Mouse (Mus musculus) ES-Bruce4 (cell line): ENCODE data around the gene Pde10a. TPM values are rescaled to one million over a fixed set of nuclear protein-coding genes. Genes with fewer than 3 reads are reported as not detected.

Experiments
- H3K27ac ChIP-seq: 2 replicates; pipeline ENCODE4 v1.5.1; 2012; ENCODE audit warnings: low read length, inconsistent platforms; ENCODE audit not compliant: insufficient read depth
- H3K27me3 ChIP-seq: 2 replicates; pipeline ENCODE4 v1.6.1; 2012; ENCODE audit warnings: mild to moderate bottlenecking, low read length, inconsistent platforms; ENCODE audit not compliant: control insufficient read depth, poor library complexity, insufficient read depth, severe bottlenecking
- H3K36me3 ChIP-seq: 2 replicates; pipeline ENCODE4 v1.6.1; 2012; ENCODE audit warnings: inconsistent platforms, mild to moderate bottlenecking, low read length, moderate library complexity; ENCODE audit not compliant: control insufficient read depth, poor library complexity, insufficient read depth, severe bottlenecking
- H3K4me1 ChIP-seq: one replicate; pipeline ENCODE4 v1.8.1; 2011; ENCODE audit warnings: low read length; ENCODE audit not compliant: control insufficient read depth, insufficient read depth
- H3K4me3 ChIP-seq: 2 replicates; pipeline ENCODE4 v1.5.1; 2011; ENCODE audit warnings: low read depth, mild to moderate bottlenecking, low read length
- H3K9ac ChIP-seq: 2 replicates; pipeline ENCODE4 v1.6.1; 2012; ENCODE audit warnings: low read depth, mild to moderate bottlenecking, inconsistent platforms; ENCODE audit not compliant: poor library complexity, severe bottlenecking
- H3K9me3 ChIP-seq: replicated peaks from 2 replicates; pipeline ENCODE4 v1.6.1; 2012; ENCODE audit warnings: mild to moderate bottlenecking, low read length, inconsistent platforms; ENCODE audit not compliant: control insufficient read depth, poor library complexity, insufficient read depth, severe bottlenecking
- CTCF ChIP-seq: IDR thresholded peaks from one replicate; pipeline ENCODE4 v1.8.1; 2011; ENCODE audit warnings: low read depth, low read length
- EP300 ChIP-seq: IDR thresholded peaks from 2 replicates; pipeline ENCODE4 v1.6.1; 2011; ENCODE audit warnings: low read depth, low read length; ENCODE audit not compliant: insufficient read depth
- POLR2A ChIP-seq: IDR thresholded peaks from one replicate; pipeline ENCODE4 v1.8.1; 2011; ENCODE audit warnings: low read length; ENCODE audit not compliant: insufficient read depth
- polyA plus RNA-seq: library from polyadenylated mRNA; stranded (reverse); fragments of >200 nt; gene quantifications from 2 replicates; pipeline ENCODE4 v1.2.4, GENCODE M21; 2011; ENCODE audit warnings: low read depth; ENCODE audit not compliant: missing spikeins, insufficient read depth, insufficient read length

Gene Pde10a
- polyA plus RNA-seq, 1 experiment = 2.7 TPM

DNA sequence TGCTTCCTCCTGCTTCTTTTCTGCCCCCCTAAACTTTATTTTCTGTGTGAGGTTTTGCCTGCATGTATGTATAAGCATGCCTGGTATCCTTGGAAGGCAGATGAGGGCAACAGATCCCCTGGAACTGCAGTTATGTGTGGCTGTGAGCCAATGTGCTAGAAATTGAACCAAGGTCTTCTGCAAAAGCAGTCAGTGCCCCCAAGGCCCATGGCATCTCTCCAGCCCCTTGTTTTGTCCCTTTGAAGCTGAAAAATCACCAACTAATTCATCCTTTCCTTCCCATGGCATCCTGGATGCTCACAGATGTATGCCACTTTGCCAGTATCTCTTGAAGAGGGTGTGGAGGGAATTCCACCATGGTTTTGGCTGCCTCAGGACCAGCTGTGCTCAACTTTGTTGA is 40.0 kb upstream of the Pde10a start:
- Histone ChIP-seq H3K27me3 (no peaks in the 10 kb centered on the region; the same call in 1 of the 2 replicates), H3K27ac (no peak overlapping the region), H3K4me3 (no peak overlapping the region), H3K9me3 (no peaks in the 10 kb centered on the region), H3K36me3 (no peaks in the 10 kb centered on the region), H3K4me1 (no peaks in the 10 kb centered on the region), H3K9ac (no peak overlapping the region)
- TF ChIP-seq POLR2A = no peak
- no peak for TF ChIP-seq CTCF
- no peak for TF ChIP-seq EP300

DNA sequence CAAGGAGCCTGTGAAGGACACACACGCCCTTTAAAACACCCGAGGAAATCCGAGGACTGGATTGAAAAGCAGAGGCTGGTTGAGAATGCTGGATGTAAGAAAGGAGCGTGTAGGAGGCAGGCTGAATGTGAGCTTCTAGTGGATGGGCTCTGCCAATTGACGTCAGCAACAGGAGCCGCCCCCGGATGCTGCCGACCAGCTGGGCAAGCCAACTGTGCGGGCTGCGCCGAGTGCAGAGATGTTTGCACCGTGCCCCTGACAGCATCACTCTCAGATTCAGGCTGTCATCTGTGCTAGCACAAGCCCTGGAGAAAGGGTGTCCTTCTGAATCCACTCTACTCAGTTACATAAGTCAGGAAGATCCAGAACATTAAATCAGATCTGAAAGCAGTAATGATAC is 37.3 kb upstream of the Pde10a start:
- no peaks in the 10 kb centered on the region for H3K27me3 ChIP-seq
- TF ChIP-seq POLR2A = no peak
- TF ChIP-seq EP300 = no peak
- no peak for TF ChIP-seq CTCF
- no peaks in the 10 kb centered on the region for H3K36me3 ChIP-seq
- H3K27ac ChIP-seq = no peak overlapping the region
- no peaks in the 10 kb centered on the region for H3K9me3 ChIP-seq
- no peaks in the 10 kb centered on the region for H3K4me1 ChIP-seq
- no peak overlapping the region for H3K9ac ChIP-seq
- no peak overlapping the region for H3K4me3 ChIP-seq

DNA sequence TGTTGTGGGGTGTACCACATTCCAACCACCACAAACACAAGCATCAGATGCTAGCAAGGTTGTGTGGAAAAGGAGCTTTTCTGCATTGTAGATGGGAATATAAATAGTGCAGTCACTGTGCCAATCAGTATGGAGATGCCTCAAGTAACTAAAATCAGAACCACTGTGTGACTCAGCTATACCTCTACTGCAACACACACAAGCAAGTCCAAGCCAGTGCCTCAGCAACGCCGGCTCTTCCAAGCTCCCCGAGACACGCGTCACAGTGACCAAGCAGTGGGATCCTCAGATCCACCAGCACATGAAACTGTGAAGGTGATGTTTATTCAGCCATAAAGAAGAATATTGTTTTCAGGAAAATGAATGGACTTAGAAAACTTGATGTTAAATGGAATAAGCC is 34.2 kb upstream of the Pde10a start:
- no peak for TF ChIP-seq CTCF
- TF ChIP-seq EP300 = no peak
- no peak for TF ChIP-seq POLR2A
- no peaks in the 10 kb centered on the region for H3K27me3 ChIP-seq
- no peaks in the 10 kb centered on the region for H3K36me3 ChIP-seq
- H3K4me1 ChIP-seq = no peaks in the 10 kb centered on the region
- no peak overlapping the region for H3K4me3 ChIP-seq
- H3K9ac ChIP-seq = no peak overlapping the region
- no peak overlapping the region for H3K27ac ChIP-seq
- H3K9me3 ChIP-seq = no peaks in the 10 kb centered on the region

DNA sequence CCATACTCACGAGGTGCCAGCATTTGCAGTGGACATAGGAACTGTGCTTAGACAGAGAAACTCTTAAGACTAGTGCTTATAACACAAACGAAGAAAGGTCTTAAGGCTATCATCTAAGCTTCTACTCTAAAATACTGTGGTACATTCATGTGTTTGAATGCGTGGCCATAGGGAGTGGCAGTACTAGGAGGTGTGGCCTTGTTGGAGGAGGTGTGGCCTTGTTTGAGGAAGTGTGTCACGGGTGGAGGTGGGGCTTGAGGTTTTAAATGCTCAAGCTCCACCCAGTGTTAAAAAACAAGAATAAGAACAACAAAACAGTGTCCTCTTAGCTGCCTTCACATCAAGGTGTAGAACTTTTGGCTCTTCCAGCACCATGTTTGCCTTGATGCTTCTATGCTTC is 31.7 kb upstream of the Pde10a start:
- no peaks in the 10 kb centered on the region for H3K27me3 ChIP-seq
- no peaks in the 10 kb centered on the region for H3K4me1 ChIP-seq
- no peak overlapping the region for H3K4me3 ChIP-seq
- H3K9me3 ChIP-seq = no peaks in the 10 kb centered on the region
- no peak overlapping the region for H3K9ac ChIP-seq
- H3K27ac ChIP-seq = no peak overlapping the region
- H3K36me3 ChIP-seq = no peaks in the 10 kb centered on the region
- TF ChIP-seq CTCF (no peak), POLR2A (no peak), EP300 (no peak)

DNA sequence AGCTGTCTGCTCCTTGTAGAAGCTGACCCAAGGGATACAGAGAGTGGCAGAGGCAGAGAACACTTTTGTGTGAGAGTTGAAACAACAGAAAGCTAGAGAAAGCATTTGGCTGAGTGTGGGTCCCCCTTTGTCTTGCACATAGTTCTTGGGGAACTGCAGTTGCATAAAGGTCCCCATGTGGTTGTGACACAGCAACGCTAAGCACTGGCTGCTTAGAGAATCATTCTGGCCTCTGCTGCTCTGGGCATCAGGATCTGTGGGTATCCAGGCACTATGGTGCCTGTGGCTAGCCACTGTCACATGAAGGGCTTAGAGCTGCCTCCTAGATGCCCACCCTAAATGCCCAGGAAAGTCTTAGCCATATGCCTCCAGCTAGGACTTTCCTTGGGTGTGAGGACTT is 27.0 kb upstream of the Pde10a start:
- no peak overlapping the region for H3K4me3 ChIP-seq
- H3K9me3 ChIP-seq = no peaks in the 10 kb centered on the region
- no peaks in the 10 kb centered on the region for H3K36me3 ChIP-seq
- no peaks in the 10 kb centered on the region for H3K27me3 ChIP-seq
- no peaks in the 10 kb centered on the region for H3K4me1 ChIP-seq
- no peak overlapping the region for H3K9ac ChIP-seq
- no peak overlapping the region for H3K27ac ChIP-seq
- no peak for TF ChIP-seq POLR2A
- no peak for TF ChIP-seq CTCF
- TF ChIP-seq EP300 = no peak

DNA sequence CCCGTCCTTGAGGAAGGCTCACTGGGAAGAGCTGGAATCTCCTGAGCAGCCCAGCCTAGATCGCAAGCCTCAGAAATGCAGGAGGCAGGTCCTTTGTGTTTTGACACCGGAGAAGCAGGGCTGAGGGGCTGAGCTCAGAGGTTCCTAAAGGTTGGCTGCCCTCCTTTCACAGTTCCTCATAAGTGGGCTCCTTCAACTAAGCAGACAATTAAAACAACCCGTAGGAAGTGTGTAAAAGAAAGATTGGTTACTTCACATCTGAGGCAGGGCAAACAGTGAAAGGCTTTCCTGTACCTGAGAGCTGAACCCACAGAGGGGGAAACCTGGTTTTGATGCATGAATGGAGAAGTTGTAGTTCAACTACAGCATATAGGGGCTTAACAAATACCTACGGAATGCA is 26.5 kb upstream of the Pde10a start:
- TF ChIP-seq POLR2A (no peak), CTCF (no peak), EP300 (no peak)
- no peaks in the 10 kb centered on the region for H3K9me3 ChIP-seq
- no peak overlapping the region for H3K4me3 ChIP-seq
- no peak overlapping the region for H3K9ac ChIP-seq
- H3K27me3 ChIP-seq = no peaks in the 10 kb centered on the region
- no peaks in the 10 kb centered on the region for H3K36me3 ChIP-seq
- no peaks in the 10 kb centered on the region for H3K4me1 ChIP-seq
- H3K27ac ChIP-seq = no peak overlapping the region
